9 mouse cellular contexts compared by ENCODE assay signal in the genomic region with DNA sequence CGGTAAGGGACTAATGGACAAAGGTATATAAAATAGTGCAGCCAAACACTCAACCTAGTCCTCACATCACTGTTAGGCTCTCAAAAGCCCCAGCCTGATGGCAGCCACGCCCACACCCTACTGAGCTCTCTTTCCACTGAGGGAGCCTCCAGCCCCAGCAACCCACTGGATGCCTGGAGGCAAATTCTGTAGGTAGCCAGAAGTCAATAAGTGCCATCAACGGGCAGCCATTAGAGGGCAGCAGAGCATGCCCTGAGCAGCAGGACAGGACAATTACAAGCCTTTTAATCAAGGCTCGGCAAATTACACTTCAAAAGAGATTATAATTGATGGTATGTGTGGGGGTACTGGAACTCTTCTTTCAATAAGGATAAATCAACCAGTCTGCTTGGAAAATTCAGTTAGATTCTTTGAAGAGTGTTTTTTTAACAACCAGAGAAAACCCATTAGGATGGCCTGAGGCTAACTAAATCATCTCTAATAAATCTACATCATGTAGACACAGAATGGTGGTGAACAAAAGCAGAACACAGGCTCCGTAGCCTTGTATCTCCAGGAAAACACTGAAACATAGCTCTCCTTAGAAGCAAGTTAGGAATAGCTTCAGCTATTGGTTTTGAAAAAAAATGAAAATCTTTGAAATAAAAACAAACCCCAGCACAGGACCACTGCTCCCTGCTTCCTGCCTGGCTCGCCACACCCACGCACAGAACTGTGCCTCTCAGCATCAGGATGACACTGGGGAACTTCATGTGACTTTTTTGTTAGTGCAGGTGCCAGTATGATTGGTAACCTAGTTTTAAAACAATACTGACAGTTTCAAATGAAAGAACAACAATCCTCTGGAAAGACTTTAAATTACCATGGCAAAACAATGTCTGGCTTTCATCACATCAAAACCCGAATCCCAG. TPM values are rescaled to one million over a fixed set of nuclear protein-coding genes. Genes with fewer than 3 reads are reported as not detected.
DNase-seq lines count a peak whose midpoint lies in the region; ATAC-seq lines count a peak whose summit lies in the region.
"Had no signal": no experiment of that assay in that cellular context is flagged by ENCODE, and none has a peak within 500 bp of the region (broad histone marks: within the 10 kb centered on the region; RNA-seq: fewer than 3 reads in every experiment).

No protein-coding gene starts in this region.

- H3K4me1 ChIP-seq in hindbrain, embryonic 10.5 days (replicated peaks), result peaks cover 23% of the 10 kb centered on the region
- peaks cover 14% of the 10 kb centered on the region for H3K4me1 ChIP-seq in limb, embryonic 11.5 days (ENCODE audit: control insufficient read depth, insufficient read depth, low read length)

- H3K27me3 ChIP-seq in hindbrain, embryonic 10.5 days (ENCODE audit: insufficient read depth, poor library complexity, severe bottlenecking), result no peaks in the 10 kb centered on the region
- no peaks in the 10 kb centered on the region for H3K27me3 ChIP-seq in limb, embryonic 11.5 days (ENCODE audit: control insufficient read depth, insufficient read depth, low read length)
- H3K27me3 ChIP-seq: limb, embryonic 15.5 days had no signal

- DNase-seq in layer of hippocampus, postnatal 10 days (ENCODE audit: low spot score in 2 of 2), result peak; percentile 34 to 54
- DNase-seq in layer of hippocampus, adult 9-10 months (ENCODE audit: low spot score), result no peak
- peak; percentile 55 for DNase-seq in adrenal gland, adult 2 months
- peak; percentile 76 for DNase-seq in embryo, embryonic 11 days
- peak; percentile 52 for DNase-seq in hindbrain, embryonic 10.5 days (ENCODE audit: low spot score)
- peak; percentile 60 for DNase-seq in limb, embryonic 11.5 days (ENCODE audit: low spot score)
- peak; percentile 76 for DNase-seq in naive thymus-derived CD4-positive, alpha-beta T cell, adult 2 months (ENCODE audit: low read depth)
- DNase-seq in urinary bladder, postnatal 4 days (ENCODE audit: low spot score in 2 of 2), result no peak

- H3K36me3 ChIP-seq in hindbrain, embryonic 10.5 days, result peaks cover 10% of the 10 kb centered on the region
- H3K36me3 ChIP-seq in limb, embryonic 11.5 days (ENCODE audit: control insufficient read depth, insufficient read depth, low read length), result no peaks in the 10 kb centered on the region
- H3K36me3 ChIP-seq: limb, embryonic 15.5 days had no signal

- H3K9ac ChIP-seq in limb, embryonic 11.5 days (ENCODE audit: low read length), result no peak overlapping the region
- H3K9ac ChIP-seq: limb, embryonic 15.5 days had no signal

- no peaks in the 10 kb centered on the region for H3K9me3 ChIP-seq in hindbrain, embryonic 10.5 days
- no peaks in the 10 kb centered on the region for H3K9me3 ChIP-seq in limb, embryonic 11.5 days (ENCODE audit: control insufficient read depth, low read length)
- H3K9me3 ChIP-seq: limb, embryonic 15.5 days had no signal

- H3K27ac ChIP-seq in hindbrain, embryonic 10.5 days, result no peak overlapping the region
- H3K27ac ChIP-seq in limb, embryonic 11.5 days (replicated peaks; ENCODE audit: low read depth, low read length), result no peak overlapping the region
- H3K27ac ChIP-seq: limb, embryonic 15.5 days had no signal

- 33% methylated on average over 8 of the region's 8 CpGs for WGBS in hindbrain, embryonic 10.5 days
- 25% methylated on average over 8 of the region's 8 CpGs for WGBS in limb, embryonic 11.5 days

- no peak overlapping the region for H3K4me3 ChIP-seq in hindbrain, embryonic 10.5 days
- H3K4me3 ChIP-seq in limb, embryonic 11.5 days (ENCODE audit: low read depth, low read length), result no peak overlapping the region
- H3K4me3 ChIP-seq: limb, embryonic 15.5 days had no signal

- no peak for ATAC-seq in limb, embryonic 11.5 days (ENCODE audit: insufficient number of reproducible peaks, low FRiP score, low TSS enrichment, low read depth)

- no peak overlapping the region for H3K4me2 ChIP-seq in limb, embryonic 11.5 days (ENCODE audit: low read depth, severe bottlenecking)
- H3K4me2 ChIP-seq: limb, embryonic 15.5 days had no signal

RNA-seq across cellular contexts. Expression of gene Sestd1, which starts 30.4 kb away (rescaled TPM):
- total RNA-seq in layer of hippocampus, postnatal 10 days (2021), result 10 to 100 TPM; 83.7 to 90.9 TPM
- 10 to 100 TPM; 15.6 to 16.4 TPM for total RNA-seq in adrenal gland, adult 2 months (2021)
- 1.5 and 2.7 TPM in 2 replicates for polyA plus RNA-seq in adrenal gland, adult 2 months (2012; rRNA removed)
- polyA plus RNA-seq in hindbrain, embryonic 10.5 days (2016; fragmentation: Nextera tagmentation; extraction: Ambion mirVana), result 14.8 and 18.3 TPM in 2 replicates
- 28.5 and 32.1 TPM in 2 replicates for polyA plus RNA-seq in limb, embryonic 11.5 days (2014; fragmentation: Nextera tagmentation; extraction: Ambion mirVana)

Comparison
In these comparisons a context has a peak if more than half of its experiments do, and no peak if none do; other contexts are left out.
1. DNase-seq: peak in layer of hippocampus, postnatal 10 days (2 of 2), adrenal gland, adult 2 months (single experiment), embryo, embryonic 11 days (single experiment), hindbrain, embryonic 10.5 days (single experiment), limb, embryonic 11.5 days (single experiment) and naive thymus-derived CD4-positive, alpha-beta T cell, adult 2 months (single experiment); none in layer of hippocampus, adult 9-10 months (single experiment) and urinary bladder, postnatal 4 days (0 of 2).